Mouse (Mus musculus) myocyte (in vitro differentiated cells): ENCODE results near the gene Trappc10. TPM values are rescaled to one million over a fixed set of nuclear protein-coding genes. Genes with fewer than 3 reads are reported as not detected.

Experiments used
- H3K27me3 ChIP-seq: one replicate; pipeline ENCODE4 v1.6.1; 2011; ENCODE audit not compliant: control insufficient read depth, insufficient read depth, insufficient read length
- H3K36me3 ChIP-seq: one replicate; pipeline ENCODE4 v1.6.1; 2011; ENCODE audit not compliant: control insufficient read depth, insufficient read depth
- H3K4me2 ChIP-seq: one replicate; pipeline ENCODE4 v1.6.1; 2011; ENCODE audit warnings: low read depth, control low read depth
- H3K4me3 ChIP-seq: one replicate; pipeline ENCODE4 v1.5.1; 2011; ENCODE audit warnings: mild to moderate bottlenecking, control low read depth, moderate library complexity
- H3K79me2 ChIP-seq: one replicate; pipeline ENCODE4 v1.6.1; 2011; ENCODE audit not compliant: control insufficient read depth, insufficient read depth
- H3ac ChIP-seq: one replicate; pipeline ENCODE4 v1.6.1; 2011; ENCODE audit not compliant: control insufficient read depth, insufficient read length
- CEBPB ChIP-seq: IDR thresholded peaks from 2 replicates; pipeline ENCODE4 v1.6.1; 2011; ENCODE audit warnings: mild to moderate bottlenecking, moderate library complexity; ENCODE audit not compliant: poor library complexity, insufficient read depth, severe bottlenecking
- E2F4 ChIP-seq: IDR thresholded peaks from one replicate; pipeline ENCODE4 v1.6.1; 2011; ENCODE audit warnings: mild to moderate bottlenecking, control low read depth, moderate library complexity; ENCODE audit not compliant: insufficient read depth
- MAX ChIP-seq: IDR thresholded peaks from one replicate; pipeline ENCODE4 v1.6.1; 2011; ENCODE audit warnings: low read depth, mild to moderate bottlenecking, control low read depth
- MYOD1 ChIP-seq, 3 experiments: IDR thresholded peaks; one replicate each; pipeline ENCODE4 v1.6.1; 2011; ENCODE audit warnings: control low read depth in 2 of 3, low read depth in 2 of 3, mild to moderate bottlenecking in 2 of 3, moderate library complexity in 1 of 3; ENCODE audit not compliant: insufficient read length in 2 of 3, control insufficient read depth in 1 of 3
- MYOG ChIP-seq, 3 experiments: IDR thresholded peaks; one replicate each; pipeline ENCODE4 v1.6.1; 2011; ENCODE audit warnings: control low read depth in 2 of 3, low read depth in 2 of 3, mild to moderate bottlenecking in 2 of 3; ENCODE audit not compliant: insufficient read length in 2 of 3, control insufficient read depth in 1 of 3, insufficient read depth in 1 of 3
- POLR2A ChIP-seq: IDR thresholded peaks from one replicate; pipeline ENCODE4 v1.6.1; 2011; ENCODE audit warnings: low read depth, mild to moderate bottlenecking, control low read depth, moderate library complexity; ENCODE audit not compliant: insufficient read length
- POLR2AphosphoS2 ChIP-seq: IDR thresholded peaks from one replicate; pipeline ENCODE4 v1.6.1; 2011; ENCODE audit warnings: low read depth, control low read depth; ENCODE audit not compliant: insufficient read length
- REST ChIP-seq: IDR thresholded peaks from one replicate; pipeline ENCODE4 v1.6.1; 2011; ENCODE audit warnings: mild to moderate bottlenecking, control low read depth, moderate library complexity; ENCODE audit not compliant: insufficient read depth, insufficient read length
- SRF ChIP-seq: IDR thresholded peaks from one replicate; pipeline ENCODE4 v1.6.1; 2011; ENCODE audit warnings: low read depth; ENCODE audit not compliant: control insufficient read depth, insufficient read length
- TCF12 ChIP-seq: IDR thresholded peaks from one replicate; pipeline ENCODE4 v1.6.1; 2011; ENCODE audit warnings: mild to moderate bottlenecking, control low read depth; ENCODE audit not compliant: poor library complexity, insufficient read depth, severe bottlenecking
- TCF3 ChIP-seq: IDR thresholded peaks from one replicate; pipeline ENCODE4 v1.6.1; 2011; ENCODE audit warnings: low read depth, control low read depth; ENCODE audit not compliant: insufficient read length
- USF1 ChIP-seq: IDR thresholded peaks from one replicate; pipeline ENCODE4 v1.6.1; 2011; ENCODE audit warnings: low read depth, mild to moderate bottlenecking, control low read depth, moderate library complexity
- polyA plus RNA-seq: library from polyadenylated mRNA; unstranded; fragments of >200 nt; fragmentation: generic; extraction: Trizol; gene quantifications from one replicate; pipeline ENCODE4 v1.2.1, GENCODE M21; 2012; ENCODE audit warnings: missing spikeins

Trappc10 gene
- polyA plus RNA-seq, 1 experiment, result 24.6 TPM

DNA sequence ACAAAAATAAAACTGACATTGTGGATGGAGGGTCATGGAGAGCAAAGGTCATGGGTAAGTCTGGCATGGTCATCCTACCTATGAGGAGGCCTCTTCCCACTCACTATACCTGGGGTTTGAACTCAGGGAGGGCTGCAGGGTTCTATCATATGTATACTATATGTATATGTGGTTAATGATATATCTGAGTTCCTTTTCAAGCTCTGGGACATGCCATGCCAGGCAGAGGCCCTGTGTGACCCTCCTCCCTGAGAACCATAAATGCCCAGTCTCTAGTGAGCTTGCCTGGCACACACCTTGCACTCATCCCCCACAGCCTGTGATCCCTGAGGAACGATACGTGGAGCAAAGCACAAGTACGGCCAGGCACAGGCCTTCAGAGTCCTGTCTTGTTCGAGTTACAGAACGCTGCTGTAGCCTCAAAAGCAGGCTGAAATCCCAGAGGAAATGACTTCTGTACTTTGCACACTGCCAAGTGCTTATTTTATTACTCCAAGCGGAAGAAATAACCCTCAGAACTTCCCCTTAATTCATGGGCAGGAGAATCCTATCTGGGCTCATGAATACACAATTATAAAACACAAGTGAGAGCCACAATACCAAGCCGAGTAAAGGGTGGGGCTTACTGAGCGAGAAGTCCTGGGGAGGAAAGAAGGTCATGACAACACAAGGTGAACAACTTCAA, 16.4 kb downstream of the Trappc10 start:
- H3K79me2 ChIP-seq, result peaks cover 6% of the 10 kb centered on the region
- TF ChIP-seq E2F4 (no peak), POLR2A (no peak), REST (no peak)
- H3K27me3 ChIP-seq, result no peaks in the 10 kb centered on the region
- no peak overlapping the region for H3K4me3 ChIP-seq
- peaks cover 32% of the 10 kb centered on the region for H3K36me3 ChIP-seq
- no peak overlapping the region for H3ac ChIP-seq
- H3K4me2 ChIP-seq, result no peak overlapping the region

- TF ChIP-seq CEBPB (no peak), USF1 (no peak), REST (no peak), TCF12 (no peak), SRF (no peak), MYOD1 (IDR thresholded peaks at IDR 0.05; ENCODE audit: control insufficient read depth in 1 of 3, insufficient read length in 2 of 3, low read depth in 2 of 3) (no peak), MYOG (IDR thresholded peaks at IDR 0.05; ENCODE audit: control insufficient read depth in 1 of 3, insufficient read depth in 1 of 3, insufficient read length in 2 of 3, low read depth in 2 of 3) (no peak), POLR2A (no peak), MAX (no peak), TCF3 (no peak), E2F4 (no peak), POLR2AphosphoS2 (no peak)
- no peak overlapping the region for H3K4me3 ChIP-seq
- H3K36me3 ChIP-seq, result peaks cover 31% of the 10 kb centered on the region
- no peak overlapping the region for H3K4me2 ChIP-seq
- no peak overlapping the region for H3ac ChIP-seq
- H3K79me2 ChIP-seq, result no peaks in the 10 kb centered on the region
- no peaks in the 10 kb centered on the region for H3K27me3 ChIP-seq
Observed at GRCm38 (mm10) chr10:78224136-78224535, 20.3 kb downstream of the Trappc10 start.

GRCm38 (mm10) chr10:78222908-78223307, 21.5 kb downstream of the Trappc10 start:
- Histone ChIP-seq H3K4me3 (no peak overlapping the region), H3ac (no peak overlapping the region), H3K79me2 (no peaks in the 10 kb centered on the region), H3K27me3 (no peaks in the 10 kb centered on the region), H3K36me3 (peaks cover 21% of the 10 kb centered on the region), H3K4me2 (no peak overlapping the region)
- TF ChIP-seq MYOG (IDR thresholded peaks at IDR 0.05; ENCODE audit: control insufficient read depth in 1 of 3, insufficient read depth in 1 of 3, insufficient read length in 2 of 3, low read depth in 2 of 3) (peak in 1 of 3 experiments; percentile 24), CEBPB (peak; percentile 31; the same call in 1 of the 2 replicates), MYOD1 (IDR thresholded peaks at IDR 0.05; ENCODE audit: control insufficient read depth in 1 of 3, insufficient read length in 2 of 3, low read depth in 2 of 3) (peak in 1 of 3 experiments; percentile 17), SRF (no peak)

GRCm38 (mm10) chr10:78221315-78221714, 23.1 kb downstream of the Trappc10 start:
- Histone ChIP-seq H3K4me3 (no peak overlapping the region), H3K79me2 (no peaks in the 10 kb centered on the region), H3K36me3 (peaks cover 21% of the 10 kb centered on the region), H3ac (no peak overlapping the region), H3K4me2 (no peak overlapping the region), H3K27me3 (no peaks in the 10 kb centered on the region)
- TF ChIP-seq REST (no peak), E2F4 (no peak), MAX (no peak), MYOG (IDR thresholded peaks at IDR 0.05; ENCODE audit: control insufficient read depth in 1 of 3, insufficient read depth in 1 of 3, insufficient read length in 2 of 3, low read depth in 2 of 3) (no peak), SRF (no peak), CEBPB (no peak), TCF12 (no peak), POLR2AphosphoS2 (no peak), TCF3 (no peak), MYOD1 (IDR thresholded peaks at IDR 0.05; ENCODE audit: control insufficient read depth in 1 of 3, insufficient read length in 2 of 3, low read depth in 2 of 3) (no peak)

DNA sequence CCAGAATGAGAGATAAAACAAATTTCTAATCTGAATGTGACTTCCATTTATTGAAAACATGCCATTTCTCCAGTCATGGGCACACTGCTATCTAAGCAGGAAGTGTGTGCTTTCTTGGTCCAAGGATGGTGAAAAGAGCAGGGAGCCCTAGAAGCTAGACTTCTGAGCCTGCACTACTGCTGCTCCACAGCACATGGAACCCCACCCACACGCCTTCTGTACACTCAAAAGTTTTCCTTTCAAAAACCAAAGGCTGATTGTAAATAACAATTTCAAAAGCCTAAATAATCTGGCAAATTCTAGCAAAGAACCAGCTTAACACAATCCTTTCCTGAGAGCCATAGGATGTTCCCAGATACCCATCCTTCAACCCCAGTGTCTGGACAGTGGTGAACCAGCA, 24.9 kb downstream of the Trappc10 start:
- Histone ChIP-seq H3K79me2 (no peaks in the 10 kb centered on the region), H3K4me3 (no peak overlapping the region), H3K27me3 (no peaks in the 10 kb centered on the region), H3K36me3 (peaks cover 23% of the 10 kb centered on the region), H3ac (no peak overlapping the region), H3K4me2 (no peak overlapping the region)
- TF ChIP-seq TCF3 (no peak), REST (no peak), MAX (no peak), E2F4 (no peak), TCF12 (no peak), POLR2AphosphoS2 (no peak)
